Mouse (Mus musculus): ENCODE measurements around the gene Atf6.

GRCm38 (mm10) chr1:170907456-170908191, 40.1 kb upstream of the Atf6 start:
- TF ChIP-seq CTCF (IDR thresholded peaks at IDR 0.05; ENCODE audit: low read depth, low read length) (no peak), POLR2A (IDR thresholded peaks at IDR 0.05; ENCODE audit: borderline replicate concordance, low read depth, low read length) (no peak)
